Mouse (Mus musculus) embryonic facial prominence, embryonic 11.5 days (tissue): Measurements from ENCODE around the gene Gm20388. TPM values are rescaled to one million over a fixed set of nuclear protein-coding genes. Genes with fewer than 3 reads are reported as not detected.

Experiments
- ATAC-seq: fragments of 200-750 bp; cut with Nextera tagmentation; replicated peaks from 2 replicates; pipeline ENCODE4 v1.8.0; 2017; ENCODE audit warnings: low read depth; ENCODE audit not compliant: insufficient number of reproducible peaks, low FRiP score, low TSS enrichment
- DNase-seq: peaks from one replicate; pipeline ENCODE4 v3.0.0-alpha.2; 2015; ENCODE audit warnings: low spot score
- H3K27ac ChIP-seq: fragments of 300-500 bp; sonication (generic); replicated peaks from 2 replicates; pipeline ENCODE4 v1.5.1; 2014; ENCODE audit warnings: mild to moderate bottlenecking, low read depth, low read length, control low read depth
- H3K27me3 ChIP-seq: fragments of 300-500 bp; sonication (generic); 2 replicates; pipeline ENCODE4 v1.6.1; 2014; ENCODE audit warnings: mild to moderate bottlenecking, low read length, moderate library complexity, mixed read lengths; ENCODE audit not compliant: control insufficient read depth, insufficient read depth
- H3K36me3 ChIP-seq: fragments of 300-500 bp; sonication (generic); replicated peaks from 2 replicates; pipeline ENCODE4 v1.6.1; 2014; ENCODE audit warnings: low read depth, mild to moderate bottlenecking, low read length, moderate library complexity, mixed read lengths; ENCODE audit not compliant: control insufficient read depth, insufficient read depth
- H3K4me1 ChIP-seq: fragments of 300-500 bp; sonication (generic); 2 replicates; pipeline ENCODE4 v1.6.1; 2014; ENCODE audit warnings: low read length, mixed read lengths; ENCODE audit not compliant: control insufficient read depth, insufficient read depth
- H3K4me2 ChIP-seq: fragments of 300-500 bp; sonication (generic); 2 replicates; pipeline ENCODE4 v1.6.1; 2014; ENCODE audit warnings: low read depth, mild to moderate bottlenecking, control low read depth, low read length, moderate library complexity
- H3K4me3 ChIP-seq: fragments of 300-500 bp; sonication (generic); 2 replicates; pipeline ENCODE4 v1.5.1; 2014; ENCODE audit warnings: low read depth, low read length, control low read depth
- H3K9ac ChIP-seq: fragments of 300-500 bp; sonication (generic); replicated peaks from 2 replicates; pipeline ENCODE4 v1.6.1; 2014; ENCODE audit warnings: mild to moderate bottlenecking, control low read depth, low read length
- H3K9me3 ChIP-seq: fragments of 300-500 bp; sonication (generic); replicated peaks from 2 replicates; pipeline ENCODE4 v1.6.1; 2016; ENCODE audit warnings: mild to moderate bottlenecking, low read length, inconsistent platforms, mixed read lengths; ENCODE audit not compliant: control insufficient read depth
- WGBS: fragments of 180-500 bp; shearing (Covaris S2); extraction: QIAGEN DNeasy Blood & Tissue Kit; methylation state at CpG from one replicate; pipeline ENCODE4 v1.1.7; 2014; 5-methylcytosine and 5-hydroxymethylcytosine counted together
- polyA plus RNA-seq: library from polyadenylated mRNA; unstranded; fragments of >200 nt; fragmentation: Nextera tagmentation; extraction: Ambion mirVana; gene quantifications from 2 replicates; pipeline ENCODE4 v1.2.1, GENCODE M21; 2014

Gm20388 gene
- polyA plus RNA-seq, 1 experiment from 2014 or later = 3.1 TPM

GRCm38 (mm10) chr8:122342806-122343209 lies 2432.2 kb downstream of the Gm20388 start:
- no peaks in the 10 kb centered on the region for H3K9me3 ChIP-seq
- peak overlapping the region; percentile 44; the same call in 1 of the 2 replicates for H3K4me2 ChIP-seq
- no peak overlapping the region for H3K4me3 ChIP-seq
- DNase-seq (no peak), ATAC-seq (no peak)
- H3K4me1 ChIP-seq = peaks cover 3% of the 10 kb centered on the region; the same call in 1 of the 2 replicates
- no peak overlapping the region for H3K27ac ChIP-seq
- peaks cover 22% of the 10 kb centered on the region for H3K27me3 ChIP-seq
- no peaks in the 10 kb centered on the region for H3K36me3 ChIP-seq
- WGBS = 4% methylated on average over 9 of the region's 9 CpGs
- no peak overlapping the region for H3K9ac ChIP-seq

DNA sequence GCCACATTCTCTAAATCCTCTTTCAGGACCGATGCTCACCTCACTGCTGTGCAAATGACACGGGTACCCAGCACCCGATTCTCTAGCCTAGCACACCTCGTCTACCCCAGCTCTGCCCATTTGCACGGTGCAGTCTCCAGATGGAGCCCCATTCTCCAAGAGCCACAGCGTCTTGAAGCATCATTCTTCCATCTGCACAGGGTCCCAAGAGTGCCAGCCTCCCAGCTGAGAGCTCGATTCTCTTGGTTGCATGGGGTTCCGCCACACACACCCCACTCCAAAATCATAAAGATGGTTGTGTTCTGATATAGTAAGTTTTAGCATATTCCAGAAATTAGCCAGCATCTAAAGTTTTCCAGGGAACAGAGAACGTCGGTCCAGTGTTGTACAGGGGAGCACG lies 2432.7 kb downstream of the Gm20388 start:
- peak overlapping the region; percentile 23; the same call in 1 of the 2 replicates for H3K4me3 ChIP-seq
- peaks cover 3% of the 10 kb centered on the region; the same call in 1 of the 2 replicates for H3K4me1 ChIP-seq
- H3K9me3 ChIP-seq = no peaks in the 10 kb centered on the region
- H3K27ac ChIP-seq = no peak overlapping the region
- DNase-seq = no peak
- H3K36me3 ChIP-seq = no peaks in the 10 kb centered on the region
- peak; percentile 22; the same call in 1 of the 2 replicates for ATAC-seq
- 5% methylated on average over 11 of the region's 11 CpGs for WGBS
- peak overlapping the region; percentile 44 for H3K4me2 ChIP-seq
- H3K27me3 ChIP-seq = peaks cover 16% of the 10 kb centered on the region
- 0 out of 2 replicates have a peak overlapping the region, but pooled peaks have one; percentile 13 for H3K9ac ChIP-seq

DNA sequence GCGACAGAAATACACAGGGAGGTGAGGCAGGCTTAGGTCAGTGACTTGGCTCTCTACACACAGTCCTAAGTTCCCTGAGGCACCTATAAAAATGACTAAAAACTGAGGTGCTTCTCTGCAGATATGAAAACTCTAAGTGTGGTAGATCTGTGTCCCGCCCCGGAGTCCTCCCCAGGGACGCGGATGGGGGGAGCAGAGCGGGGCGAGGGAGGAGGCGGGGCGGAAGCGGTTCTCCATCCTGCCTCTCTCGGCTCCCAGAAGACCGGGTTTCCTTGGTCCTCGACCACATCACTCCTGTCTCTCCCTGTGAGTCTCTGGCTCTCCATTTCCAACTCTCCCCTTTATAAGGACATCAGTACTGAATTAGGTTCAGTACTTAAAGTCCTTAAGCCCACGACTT lies 2433.1 kb downstream of the Gm20388 start:
- 0 out of 2 replicates have a peak overlapping the region, but pooled peaks have one; percentile 6 for H3K9ac ChIP-seq
- peak overlapping the region; percentile 23 for H3K4me3 ChIP-seq
- peaks cover 3% of the 10 kb centered on the region; the same call in 1 of the 2 replicates for H3K4me1 ChIP-seq
- H3K36me3 ChIP-seq = no peaks in the 10 kb centered on the region
- H3K4me2 ChIP-seq = peak overlapping the region; percentile 44
- WGBS = 0% methylated on average over 14 of the region's 14 CpGs
- peaks cover 14% of the 10 kb centered on the region for H3K27me3 ChIP-seq
- H3K9me3 ChIP-seq = no peaks in the 10 kb centered on the region
- ATAC-seq = no peak
- H3K27ac ChIP-seq = no peak overlapping the region
- DNase-seq = peak; percentile 54

DNA sequence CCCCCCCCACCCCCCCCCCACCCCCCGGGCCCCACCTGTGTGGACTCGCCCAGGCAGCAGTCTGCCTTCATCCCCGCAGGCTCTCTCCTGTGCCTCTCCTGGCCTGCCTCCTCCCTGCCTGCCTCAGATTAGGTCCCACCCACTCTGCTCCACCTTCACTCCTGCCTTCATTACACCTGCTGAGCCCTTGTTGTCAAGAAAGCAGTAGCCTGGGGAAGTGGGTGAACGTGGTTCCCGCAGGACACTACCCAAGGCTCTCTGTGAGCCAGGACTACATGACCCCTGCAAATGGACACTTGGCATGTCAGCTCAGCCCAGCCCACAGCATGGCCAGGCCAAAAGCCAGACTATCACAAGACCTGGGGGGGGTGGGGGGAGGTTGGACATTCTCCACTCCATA lies 2433.6 kb downstream of the Gm20388 start:
- H3K27me3 ChIP-seq = peaks cover 14% of the 10 kb centered on the region
- WGBS = 4% methylated on average over 2 of the region's 5 CpGs
- H3K4me2 ChIP-seq = no peak overlapping the region; the same call in 1 of the 2 replicates
- ATAC-seq (no peak), DNase-seq (peak; percentile 47)
- H3K4me1 ChIP-seq = peaks cover 3% of the 10 kb centered on the region; the same call in 1 of the 2 replicates
- H3K36me3 ChIP-seq = no peaks in the 10 kb centered on the region
- H3K27ac ChIP-seq = no peak overlapping the region
- no peak overlapping the region for H3K9ac ChIP-seq
- H3K4me3 ChIP-seq = no peak overlapping the region
- H3K9me3 ChIP-seq = no peaks in the 10 kb centered on the region

GRCm38 (mm10) chr8:122345181-122346095 lies 2434.8 kb downstream of the Gm20388 start:
- H3K36me3 ChIP-seq = no peaks in the 10 kb centered on the region
- H3K27me3 ChIP-seq = peaks cover 14% of the 10 kb centered on the region
- ATAC-seq (no peak), DNase-seq (no peak)
- H3K9ac ChIP-seq = no peak overlapping the region
- no peak overlapping the region for H3K27ac ChIP-seq
- peaks cover 3% of the 10 kb centered on the region; the same call in 1 of the 2 replicates for H3K4me1 ChIP-seq
- H3K9me3 ChIP-seq = no peaks in the 10 kb centered on the region
- H3K4me2 ChIP-seq = no peak overlapping the region
- WGBS = 53% methylated on average over 12 of the region's 12 CpGs
- H3K4me3 ChIP-seq = no peak overlapping the region

- no peak for ATAC-seq
- H3K4me1 ChIP-seq = peaks cover 3% of the 10 kb centered on the region; the same call in 1 of the 2 replicates
- no peak overlapping the region for H3K27ac ChIP-seq
- H3K27me3 ChIP-seq = peaks cover 14% of the 10 kb centered on the region; the same call in 1 of the 2 replicates
- H3K9ac ChIP-seq = no peak overlapping the region
- H3K36me3 ChIP-seq = no peaks in the 10 kb centered on the region
- no peak overlapping the region for H3K4me3 ChIP-seq
- no peaks in the 10 kb centered on the region for H3K9me3 ChIP-seq
- no peak overlapping the region for H3K4me2 ChIP-seq
- no peak for DNase-seq
- WGBS = 76% methylated on average over 5 of the region's 5 CpGs
Observed at GRCm38 (mm10) chr8:122347811-122348552, 2437.3 kb downstream of the Gm20388 start.

- Histone ChIP-seq H3K4me3 (no peak overlapping the region), H3K4me2 (no peak overlapping the region), H3K9me3 (no peaks in the 10 kb centered on the region), H3K27ac (no peak overlapping the region), H3K9ac (no peak overlapping the region), H3K36me3 (no peaks in the 10 kb centered on the region), H3K4me1 (no peaks in the 10 kb centered on the region), H3K27me3 (peaks cover 7% of the 10 kb centered on the region; the same call in 1 of the 2 replicates)
- DNase-seq (no peak), ATAC-seq (no peak)
- 34% methylated on average over 15 of the region's 15 CpGs for WGBS
Observed at GRCm38 (mm10) chr8:122349357-122350297, 2439.0 kb downstream of the Gm20388 start.
